Mouse (Mus musculus): ENCODE measurements around the gene Ust.

GRCm38 (mm10) chr10:8471995-8472394 is 46.6 kb downstream of the Ust start:
- TF ChIP-seq CTCF (conservative IDR thresholded peaks at IDR 0.05 in 1 of 2, IDR thresholded peaks at IDR 0.05 in 1 of 2; ENCODE audit: low read depth in 2 of 2, low read length in 2 of 2) (no peak), SMC3 (IDR thresholded peaks at IDR 0.05; ENCODE audit: low read depth, low read length) (no peak), PAX5 (IDR thresholded peaks at IDR 0.05; ENCODE audit: low read length) (no peak), USF1 (IDR thresholded peaks at IDR 0.05; ENCODE audit: low read depth, low read length) (no peak)

Measured in CH12.LX (cell line).